Mouse (Mus musculus): ENCODE measurements around the gene Olfr1093.

GRCm38 (mm10) chr2:86809918-86810317 is 27.6 kb downstream of the Olfr1093 start, which contains the start of gene Olfr141:
- TF ChIP-seq MAFK (IDR thresholded peaks at IDR 0.05; ENCODE audit: insufficient read depth, low read depth, low read length) (no peak), HCFC1 (IDR thresholded peaks at IDR 0.05; ENCODE audit: borderline replicate concordance, insufficient read depth, low read length) (no peak)
